Mouse (Mus musculus) cerebellum, postnatal 25 days (tissue): Measurements from ENCODE around the gene Slc2a9.

ENCODE experiments used
- DNase-seq, 2 experiments: peaks; one replicate each; pipeline ENCODE4 v3.0.0; 2021; ENCODE audit warnings: mixed read lengths in 2 of 2

Gene Slc2a9

GRCm38 (mm10) chr5:38366650-38367470 is 136.1 kb downstream of the Slc2a9 start:
- DNase-seq: peak in 1 of 2 experiments; percentile 19

- no peak for DNase-seq
Observed at GRCm38 (mm10) chr5:38365521-38365920, 137.4 kb downstream of the Slc2a9 start.

- DNase-seq: no peak
Observed at GRCm38 (mm10) chr5:38364396-38364795, 138.5 kb downstream of the Slc2a9 start.

- no peak for DNase-seq
Observed at GRCm38 (mm10) chr5:38359716-38360115, 143.2 kb downstream of the Slc2a9 start.

- DNase-seq: no peak
Observed at GRCm38 (mm10) chr5:38356927-38357326, 146.0 kb downstream of the Slc2a9 start.

- DNase-seq: no peak
Observed at GRCm38 (mm10) chr5:38350351-38350929, 152.5 kb downstream of the Slc2a9 start.

DNA sequence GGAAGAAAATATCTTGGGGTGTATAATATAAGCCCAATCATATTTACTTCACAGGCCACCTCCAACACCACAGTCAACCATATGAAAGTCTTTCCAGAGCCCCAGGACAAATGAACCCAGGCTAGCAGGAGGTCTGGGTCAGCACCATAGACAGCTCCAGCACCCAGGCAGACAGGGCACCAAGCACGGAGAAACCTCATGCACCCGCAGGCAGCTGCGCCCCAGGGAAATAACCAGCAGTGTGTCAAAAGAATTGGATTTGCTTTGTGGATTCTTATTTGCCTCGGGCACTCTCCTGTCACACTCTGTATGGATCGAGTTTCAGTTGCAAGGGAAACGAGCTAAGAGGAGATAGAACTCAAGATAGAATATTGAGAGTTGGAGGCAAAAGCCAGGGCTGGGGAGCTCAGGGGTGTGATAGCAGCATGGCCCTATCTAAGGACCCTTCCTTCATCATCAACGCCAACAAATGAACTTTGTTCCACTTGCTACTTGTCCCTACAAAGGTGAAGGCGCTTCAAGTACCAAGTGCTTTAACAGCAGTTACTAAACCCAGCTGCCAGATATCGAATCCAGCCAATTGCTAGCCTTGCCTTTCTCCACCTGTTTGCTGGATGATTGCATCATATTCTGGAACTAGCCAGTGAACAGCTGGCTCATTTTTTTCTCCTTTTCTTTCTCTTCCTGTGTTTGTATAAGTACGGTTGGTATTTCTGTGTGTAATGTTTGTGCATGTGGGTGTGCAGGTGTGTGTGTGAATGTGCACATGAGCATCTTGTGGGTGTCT is 156.1 kb downstream of the Slc2a9 start:
- no peak for DNase-seq

DNA sequence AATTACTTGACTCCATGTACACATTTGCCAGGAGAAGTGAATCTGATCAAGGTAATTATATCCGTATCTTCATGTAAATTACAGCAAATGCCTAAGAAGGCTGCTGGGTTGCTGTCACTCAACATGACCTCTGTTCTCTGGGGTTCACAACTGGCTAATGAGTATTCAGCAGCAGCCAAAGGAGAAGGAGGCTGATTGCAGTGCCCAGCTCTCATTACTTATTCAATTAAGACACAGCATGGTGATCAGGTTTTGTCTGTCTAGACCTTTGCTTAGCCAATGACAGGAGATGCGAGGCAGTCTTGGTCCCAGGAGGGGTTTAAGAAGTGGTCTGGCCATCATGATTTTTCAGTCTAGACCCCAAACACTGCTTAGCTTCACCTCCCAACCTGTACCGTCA is 159.8 kb downstream of the Slc2a9 start:
- no peak for DNase-seq

DNA sequence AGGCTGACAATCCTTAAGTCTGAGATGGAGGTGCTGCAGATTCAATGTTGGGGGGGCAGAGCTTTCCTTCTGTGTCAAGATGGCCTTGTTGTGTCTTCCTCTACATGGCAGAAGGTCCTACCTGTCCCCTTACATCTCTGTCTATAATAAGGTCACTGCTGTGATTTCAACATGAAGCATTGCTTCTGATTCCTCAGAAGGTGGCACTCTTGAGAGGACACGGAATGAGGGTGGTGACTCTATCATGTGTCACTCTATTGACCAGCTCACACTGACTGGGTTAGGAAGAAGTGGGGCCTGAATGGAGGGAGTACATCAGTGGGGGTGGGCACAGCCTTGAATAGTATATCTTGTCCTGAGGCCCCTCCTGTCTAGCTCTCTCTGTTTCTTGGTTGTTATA is 168.4 kb downstream of the Slc2a9 start:
- DNase-seq: no peak

DNA sequence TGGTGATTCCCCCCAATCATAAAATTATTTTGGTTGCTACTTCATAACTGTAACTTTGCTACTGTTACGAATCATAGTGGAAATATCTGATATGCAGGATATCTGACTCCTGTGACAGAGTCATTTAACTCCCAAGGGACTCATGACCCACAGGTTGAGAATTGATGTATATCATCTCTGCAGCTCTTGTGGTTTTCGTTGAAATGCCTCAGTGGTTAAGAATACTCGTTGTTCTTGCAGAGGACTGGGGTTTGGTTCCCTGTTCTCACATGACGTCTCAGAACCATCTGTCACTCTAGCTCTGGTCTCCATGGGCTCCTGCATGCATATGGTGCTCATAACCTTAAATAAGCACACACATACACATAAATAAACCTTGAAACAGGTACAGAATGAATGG is 169.6 kb downstream of the Slc2a9 start:
- no peak for DNase-seq

DNA sequence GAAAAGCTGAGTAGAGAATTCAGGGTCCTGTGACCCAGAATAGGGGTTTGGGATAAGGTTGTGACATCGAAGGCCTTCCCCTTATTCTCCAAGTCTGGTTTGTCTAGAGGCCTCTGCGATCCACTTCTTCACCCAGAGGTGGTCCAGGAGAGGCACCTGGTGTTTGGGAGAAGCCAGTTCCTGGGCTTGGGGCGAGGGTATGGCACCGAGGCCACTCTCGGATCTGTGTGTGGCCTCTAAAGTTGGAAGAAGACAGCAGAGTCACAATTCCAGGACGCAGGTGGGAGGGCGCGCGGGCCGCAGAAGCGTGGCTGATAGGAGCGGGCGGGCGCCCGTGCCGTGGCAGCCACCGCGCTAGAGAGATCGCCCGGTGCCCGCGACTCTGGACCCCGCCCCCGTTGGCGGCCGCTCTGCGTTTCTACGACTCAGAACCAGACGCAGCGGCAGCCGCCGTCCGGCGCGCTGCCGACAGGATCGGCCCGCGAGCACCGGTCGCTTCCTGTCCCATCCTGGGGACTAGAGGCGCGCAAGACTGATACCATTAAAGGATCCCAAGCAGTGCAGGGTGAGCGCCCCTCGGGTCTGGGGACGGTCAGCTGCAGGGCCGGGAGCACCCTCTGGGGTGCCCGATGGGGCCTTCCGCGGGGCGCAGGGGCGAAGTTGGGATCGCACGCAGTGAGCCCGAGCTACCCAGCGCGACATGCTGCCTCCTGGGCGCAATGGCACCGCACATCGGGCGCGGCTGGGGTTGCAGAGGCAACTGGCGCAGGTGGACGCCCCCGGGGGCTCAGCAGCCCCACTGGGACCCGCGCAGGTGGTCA is 183.8 kb downstream of the Slc2a9 start, which contains the start of gene Drd5:
Gene Drd5 (plus strand): TSS at position 402 of the 821 bp plus-strand sequence.
- DNase-seq: peak in 1 of 2 experiments; percentile 14

DNA sequence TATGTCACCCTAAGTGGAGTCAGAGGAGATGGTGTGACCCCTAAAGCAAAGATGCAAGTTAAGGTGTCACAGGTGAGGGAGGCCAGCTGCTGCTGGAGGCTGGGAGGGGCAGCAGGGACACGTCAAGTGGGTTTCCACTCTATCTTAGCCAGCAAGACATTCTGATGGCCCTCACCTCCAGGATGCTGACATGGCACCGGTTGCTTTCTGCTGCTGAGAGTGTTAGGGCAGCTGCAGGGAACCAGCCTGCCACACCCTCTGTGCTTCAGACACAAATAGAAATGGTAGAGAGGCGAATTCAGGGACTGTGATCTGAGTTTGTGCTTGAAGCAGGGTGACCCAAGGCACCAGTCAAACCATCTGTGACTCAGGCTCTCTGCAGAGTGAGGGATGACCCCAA is 193.1 kb downstream of the Slc2a9 start:
- no peak for DNase-seq

DNA sequence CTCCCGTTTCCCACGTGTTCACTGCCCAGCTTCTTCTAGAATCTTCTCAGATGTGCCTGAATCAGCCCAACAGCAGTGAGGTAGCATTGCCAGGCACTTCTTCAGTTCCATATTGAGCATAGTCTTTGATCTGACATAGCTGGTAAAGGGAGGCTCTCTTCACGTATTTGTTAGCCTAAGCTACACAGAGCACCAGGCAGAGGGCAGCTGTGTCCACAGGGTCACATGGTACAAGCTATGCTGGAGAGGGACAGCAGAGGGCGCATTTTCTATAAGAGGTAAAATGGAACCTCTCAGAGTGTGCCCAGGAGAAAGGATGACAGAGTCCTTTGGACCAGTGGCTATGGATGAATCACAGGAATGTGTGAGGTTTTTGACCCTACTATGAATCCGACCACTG is 194.1 kb downstream of the Slc2a9 start:
- peak; percentile 53 to 77 for DNase-seq

GRCm38 (mm10) chr5:38307255-38308101 is 195.5 kb downstream of the Slc2a9 start:
- peak; percentile 95 to 96 for DNase-seq

DNA sequence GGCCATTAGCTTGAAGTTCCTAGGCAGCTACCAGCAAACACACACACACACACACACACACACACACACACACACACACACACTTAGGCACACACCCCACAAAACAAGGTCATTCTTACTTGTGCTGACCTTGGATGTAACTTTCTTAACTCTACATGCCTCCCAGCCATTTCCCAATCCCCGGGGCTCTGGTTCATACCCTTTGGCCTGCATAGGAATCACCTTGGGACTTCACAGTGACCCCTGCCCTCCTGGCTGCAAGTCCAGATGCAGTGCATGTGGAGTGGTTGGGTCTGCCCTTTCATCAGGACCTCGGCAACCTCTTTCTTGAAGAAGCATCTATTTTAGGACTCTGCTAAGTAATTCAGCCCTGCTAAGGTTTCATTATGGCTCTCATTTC is 197.7 kb downstream of the Slc2a9 start:
- DNase-seq: no peak

DNA sequence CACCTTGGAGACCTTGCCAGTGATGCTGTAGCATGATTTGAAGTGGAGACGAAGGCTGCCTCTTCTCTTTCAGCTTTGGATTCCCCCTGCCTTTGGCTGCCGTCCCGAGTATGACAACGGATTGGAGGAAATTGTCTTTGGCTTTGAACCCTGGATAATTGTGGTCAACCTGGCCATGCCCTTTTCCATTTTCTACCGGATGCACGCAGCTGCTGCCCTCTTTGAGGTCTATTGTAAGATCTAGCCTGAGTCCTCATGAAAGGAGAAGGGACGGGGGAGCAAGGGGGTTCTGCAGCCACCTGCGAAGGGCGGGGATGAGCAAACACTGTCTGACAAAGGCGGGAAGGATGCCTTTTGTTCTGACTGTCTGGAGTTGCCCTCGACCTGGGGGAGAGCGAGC is 200.3 kb downstream of the Slc2a9 start:
- no peak for DNase-seq

DNA sequence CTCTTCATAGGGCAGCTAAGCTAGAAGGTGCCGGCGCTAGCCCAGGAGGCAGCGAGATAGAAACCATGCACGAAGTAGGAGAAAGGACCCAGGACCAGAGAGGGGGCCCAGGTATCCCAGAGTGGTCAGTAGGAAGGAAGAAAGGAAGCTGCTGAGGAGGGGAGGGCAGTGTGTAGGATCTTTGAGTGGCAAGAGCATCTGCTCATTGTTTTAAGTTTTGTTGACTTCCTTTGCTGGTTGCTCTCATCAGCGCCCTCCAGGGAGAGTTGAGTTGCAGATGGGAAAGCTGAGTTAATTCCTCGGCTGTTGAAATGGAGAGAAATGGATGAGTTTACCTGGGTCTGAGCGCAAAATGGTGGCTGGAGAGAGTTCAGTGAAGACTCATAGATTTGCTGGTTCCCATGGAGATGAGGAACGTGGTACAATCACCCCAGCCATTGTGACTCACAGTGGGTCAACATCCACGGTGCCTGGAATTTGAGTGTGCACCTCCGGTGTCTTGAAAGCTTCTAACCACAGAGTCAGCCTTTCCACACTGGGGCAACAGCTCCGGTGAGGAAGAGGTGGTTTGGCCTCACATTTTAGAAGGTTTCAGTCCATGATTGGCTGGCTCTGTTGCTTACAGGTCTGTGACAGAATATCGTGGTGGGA is 201.1 kb downstream of the Slc2a9 start:
- DNase-seq: no peak
